Comparison of ENCODE assay signal across 17 mouse cellular contexts in the genomic region with DNA sequence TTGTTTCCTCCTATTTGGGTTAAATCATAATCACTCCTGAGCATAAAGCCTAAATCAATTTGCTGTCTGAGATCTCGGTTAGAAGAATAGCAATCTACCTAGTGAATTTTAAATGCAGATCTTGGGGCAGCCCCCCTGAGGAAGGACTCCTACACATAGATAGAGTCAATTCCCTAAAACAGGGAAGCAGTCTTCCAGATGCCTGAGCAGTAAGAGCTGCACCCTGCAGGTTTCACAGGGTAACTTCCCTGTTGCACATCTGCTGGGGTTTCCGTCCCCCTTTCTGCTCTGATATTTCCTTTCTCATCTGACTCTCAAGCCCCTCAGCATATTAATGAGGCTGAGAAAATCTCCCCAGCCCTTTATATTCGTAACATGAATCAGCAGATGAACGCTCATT. TPM values are rescaled to one million over a fixed set of nuclear protein-coding genes. Genes with fewer than 3 reads are reported as not detected.
A peak's percentile ranks its signal among the peaks of the same experiment; 100 is the strongest.
DNase-seq lines count a peak whose midpoint lies in the region; ATAC-seq lines count a peak whose summit lies in the region.
"Had no signal": no experiment of that assay in that cellular context is flagged by ENCODE, and none has a peak within 500 bp of the region (broad histone marks: within the 10 kb centered on the region; RNA-seq: fewer than 3 reads in every experiment).

No protein-coding gene starts in this region.

- DNase-seq in spleen, postnatal 36 days (ENCODE audit: low spot score in 2 of 2) = peak; percentile 42 to 43
- no peak for DNase-seq in spleen, adult 18-20 months
- DNase-seq in urinary bladder, postnatal 4 days (ENCODE audit: low spot score in 2 of 2) = no peak
- DNase-seq in layer of hippocampus, adult 9-10 months (ENCODE audit: low spot score) = no peak
- DNase-seq: adrenal gland, postnatal 10 days; cerebellum, adult 18-20 months; cerebellum, postnatal 10 days; embryo, embryonic 11 days; gastrocnemius, postnatal 36 days; heart, adult 18-20 months; heart, postnatal 10 days; heart, postnatal 4 days had no signal

- ATAC-seq in common myeloid progenitor, adult 5-6 weeks (replicated peaks; ENCODE audit: low read depth, poor library complexity, severe bottlenecking) = peak; percentile 69
- ATAC-seq in megakaryocyte progenitor cell, adult 5-6 weeks (replicated peaks; ENCODE audit: poor library complexity) = peak; percentile 84
- ATAC-seq: CD4-positive, CD25-positive, alpha-beta regulatory T cell, adult 4 months; forebrain, embryonic 15.5 days; hindbrain, postnatal 0 days had no signal

RNA-seq across cellular contexts. Expression of a gene that starts 27.8 kb away (rescaled TPM):
- 92.1 and 118 TPM in 2 replicates for total RNA-seq in common myeloid progenitor, adult 5-6 weeks (2017)
- total RNA-seq in megakaryocyte progenitor cell, adult 5-6 weeks (2015) = 196 and 211 TPM in 2 replicates
- total RNA-seq in megakaryocyte progenitor cell, adult 5-6 weeks (2017) = 112 and 114 TPM in 2 replicates

Comparison
In these comparisons a context has a peak if more than half of its experiments do, and no peak if none do; other contexts are left out.
1. DNase-seq: peak in spleen, postnatal 36 days (2 of 2); none in spleen, adult 18-20 months (0 of 2), urinary bladder, postnatal 4 days (0 of 2) and layer of hippocampus, adult 9-10 months (single experiment).